Mouse (Mus musculus): ENCODE measurements around the gene Igfbp3. TPM values are rescaled to one million over a fixed set of nuclear protein-coding genes. Genes with fewer than 3 reads are reported as not detected.

Igfbp3 gene
- polyA plus RNA-seq (2014; fragmentation: Illumina TruSeq; extraction: RNeasy Lipid Tissue Mini Kit (QIAGEN cat#74804); ENCODE audit: low read depth, low replicate concordance): 87.5 TPM

GRCm38 (mm10) chr11:7213501-7214341, at the start of gene Igfbp3:
Igfbp3 (minus strand) TSS chr11:7213923.

GRCm38 (mm10) chr11:7197491-7197941, 16.2 kb downstream of the Igfbp3 start, which contains the start of gene Igfbp1:
Igfbp1 (plus strand) TSS chr11:7197782.

GRCm38 (mm10) chr11:7188469-7188868, 25.3 kb downstream of the Igfbp3 start, which contains the start of gene Gm11985:
Gm11985 (minus strand) TSS chr11:7188569.

Other genes with a start within 250 kb of the Igfbp3 start
- 1.7 TPM for gene Adcy1, start 150.4 kb downstream of the Igfbp3 start, polyA plus RNA-seq (2014; fragmentation: Illumina TruSeq; extraction: RNeasy Lipid Tissue Mini Kit (QIAGEN cat#74804); ENCODE audit: low read depth, low replicate concordance)
- not detected for gene Gm11985, start 25.4 kb downstream of the Igfbp3 start, polyA plus RNA-seq (2014; fragmentation: Illumina TruSeq; extraction: RNeasy Lipid Tissue Mini Kit (QIAGEN cat#74804); ENCODE audit: low read depth, low replicate concordance)
- gene Igfbp1, start 16.1 kb downstream of the Igfbp3 start, polyA plus RNA-seq (2014; fragmentation: Illumina TruSeq; extraction: RNeasy Lipid Tissue Mini Kit (QIAGEN cat#74804); ENCODE audit: low read depth, low replicate concordance): not detected

All from adrenal gland, adult 10 weeks (tissue).